Mouse (Mus musculus) c-Kit-positive CD71-positive TER-119-negative erythroid progenitor cells, embryonic 14.5 days (primary cell): Measurements from ENCODE around the gene Runx3.

ENCODE experiments used
- DNase-seq: peaks from one replicate; pipeline ENCODE4 v3.0.0-alpha.2; 2013; ENCODE audit warnings: low read depth

Gene Runx3

DNA sequence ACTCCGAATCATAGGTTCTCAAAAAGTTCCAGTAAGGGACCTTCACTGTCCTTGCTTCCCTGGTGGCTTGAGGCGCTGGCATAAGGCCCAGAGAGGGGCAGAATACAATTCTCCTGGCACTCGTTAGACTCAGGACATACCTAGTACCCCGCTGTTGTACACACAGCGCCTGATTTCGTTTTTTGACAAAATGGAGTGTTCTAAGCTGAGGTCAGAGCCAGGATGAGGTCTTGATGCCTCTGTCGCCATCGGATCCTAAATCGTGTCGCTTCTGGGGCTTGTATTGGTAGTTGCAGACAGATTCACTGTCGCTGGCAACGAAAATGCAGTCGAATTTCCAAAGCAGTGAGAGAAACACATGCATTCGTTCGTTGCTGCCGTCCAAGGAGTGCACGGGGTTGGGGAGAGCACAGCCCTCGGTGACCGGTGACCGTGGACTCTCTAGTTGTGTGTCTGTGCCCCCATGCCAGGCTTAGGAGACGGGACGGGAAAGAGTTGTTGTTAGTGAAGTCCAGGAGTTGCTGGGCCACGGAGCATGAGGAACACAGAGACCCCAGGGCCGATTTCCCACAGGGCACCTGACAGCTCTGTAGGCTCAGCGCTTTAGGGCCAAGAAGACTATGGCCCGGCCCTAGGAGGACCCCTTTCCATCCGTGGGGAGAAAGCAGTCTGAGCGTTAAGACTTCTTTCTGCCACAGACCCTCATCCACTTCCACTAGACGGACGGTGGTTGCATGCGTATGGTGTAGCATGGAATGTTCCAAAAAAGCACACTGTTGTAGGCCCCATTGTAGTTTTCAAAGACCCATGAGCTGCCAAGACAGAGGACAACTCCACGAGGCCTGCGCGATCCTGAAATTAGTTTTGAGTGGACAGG lies 30.9 kb downstream of the Runx3 start:
- no peak for DNase-seq

DNA sequence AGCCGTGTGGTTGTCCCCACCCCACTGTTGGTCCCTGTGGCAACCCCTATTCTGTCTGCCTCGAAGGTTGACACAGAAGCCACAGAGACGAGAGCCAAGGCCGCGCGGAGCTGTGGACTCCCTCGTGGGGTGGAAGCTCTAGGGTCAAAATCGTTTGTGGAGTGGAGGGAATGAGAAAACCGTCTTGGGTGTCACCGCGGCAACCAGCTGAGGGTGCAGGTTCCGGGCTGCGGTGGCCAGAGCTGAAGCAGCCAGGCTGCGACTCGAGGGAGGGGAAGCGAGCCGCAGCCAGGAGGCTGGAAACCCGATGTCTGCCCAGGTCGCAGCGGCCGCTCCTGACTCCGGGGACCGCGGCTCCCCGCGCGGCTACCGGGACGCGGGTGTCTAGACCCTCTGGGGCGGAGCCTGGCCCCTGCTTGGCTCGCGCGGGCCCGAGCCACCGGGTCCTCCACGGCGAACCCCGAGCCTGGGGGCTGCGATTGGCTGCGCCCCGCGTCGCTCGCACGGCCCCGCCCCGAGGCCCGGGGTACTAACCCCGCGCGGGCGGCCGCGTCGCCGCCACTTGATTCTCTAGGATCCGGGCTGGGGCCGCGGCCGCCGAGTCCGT lies 31.6 kb downstream of the Runx3 start:
- no peak for DNase-seq

DNA sequence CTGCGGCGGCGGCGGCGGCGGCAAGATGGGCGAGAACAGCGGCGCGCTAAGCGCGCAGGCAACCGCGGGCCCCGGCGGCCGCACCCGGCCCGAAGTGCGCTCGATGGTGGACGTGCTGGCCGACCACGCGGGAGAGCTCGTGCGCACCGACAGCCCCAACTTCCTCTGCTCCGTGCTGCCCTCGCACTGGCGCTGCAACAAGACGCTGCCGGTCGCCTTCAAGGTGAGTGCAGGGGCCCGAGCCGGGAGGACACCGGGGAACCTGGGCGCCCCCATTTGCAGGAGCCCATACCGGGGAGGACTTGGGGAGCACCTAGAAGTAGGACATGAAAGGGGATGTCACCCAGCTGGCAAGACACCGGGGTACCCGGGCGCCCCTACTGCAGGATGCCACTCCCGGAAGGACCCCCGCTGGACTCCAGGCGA lies 32.4 kb downstream of the Runx3 start:
- DNase-seq = no peak

DNA sequence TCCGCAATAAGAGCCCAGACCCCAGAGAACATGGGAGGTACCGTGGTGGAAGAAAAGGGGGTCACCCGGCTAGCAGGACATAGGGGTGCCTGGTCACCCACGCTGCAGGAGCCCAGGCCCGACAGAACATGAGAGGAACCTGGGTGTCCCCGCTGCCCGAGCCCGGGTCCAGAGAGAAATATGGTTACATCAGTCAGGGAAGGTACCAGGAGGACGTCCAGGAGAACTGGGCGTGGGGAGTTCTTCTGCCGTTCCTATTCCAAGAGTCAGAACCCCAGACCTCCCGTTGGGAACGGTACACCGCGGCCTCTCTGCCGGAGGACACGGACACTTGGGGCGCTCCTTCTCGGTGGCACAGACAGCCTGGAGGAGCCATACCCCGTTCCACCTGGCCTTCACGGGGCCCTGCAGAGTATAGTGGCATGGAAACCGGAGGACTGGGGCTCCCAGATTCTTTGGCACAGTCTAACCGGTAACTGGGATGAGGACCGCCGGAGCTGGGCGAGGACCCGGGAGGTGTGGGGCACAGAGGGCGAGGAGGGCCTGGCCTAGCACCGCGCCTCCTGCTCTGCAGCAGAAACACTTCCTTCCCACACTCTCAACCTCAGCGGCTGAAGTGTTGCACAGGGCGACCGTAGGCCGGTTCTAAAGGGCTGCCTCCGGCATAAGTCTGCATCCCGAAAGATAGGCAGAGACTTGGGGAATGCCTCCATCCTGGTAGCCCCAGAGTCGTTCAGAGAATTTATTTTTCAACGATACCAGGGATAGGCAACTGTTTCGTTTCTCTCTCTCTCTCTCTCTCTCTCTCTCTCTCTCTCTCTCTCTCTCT lies 33.0 kb downstream of the Runx3 start:
- DNase-seq = no peak

DNA sequence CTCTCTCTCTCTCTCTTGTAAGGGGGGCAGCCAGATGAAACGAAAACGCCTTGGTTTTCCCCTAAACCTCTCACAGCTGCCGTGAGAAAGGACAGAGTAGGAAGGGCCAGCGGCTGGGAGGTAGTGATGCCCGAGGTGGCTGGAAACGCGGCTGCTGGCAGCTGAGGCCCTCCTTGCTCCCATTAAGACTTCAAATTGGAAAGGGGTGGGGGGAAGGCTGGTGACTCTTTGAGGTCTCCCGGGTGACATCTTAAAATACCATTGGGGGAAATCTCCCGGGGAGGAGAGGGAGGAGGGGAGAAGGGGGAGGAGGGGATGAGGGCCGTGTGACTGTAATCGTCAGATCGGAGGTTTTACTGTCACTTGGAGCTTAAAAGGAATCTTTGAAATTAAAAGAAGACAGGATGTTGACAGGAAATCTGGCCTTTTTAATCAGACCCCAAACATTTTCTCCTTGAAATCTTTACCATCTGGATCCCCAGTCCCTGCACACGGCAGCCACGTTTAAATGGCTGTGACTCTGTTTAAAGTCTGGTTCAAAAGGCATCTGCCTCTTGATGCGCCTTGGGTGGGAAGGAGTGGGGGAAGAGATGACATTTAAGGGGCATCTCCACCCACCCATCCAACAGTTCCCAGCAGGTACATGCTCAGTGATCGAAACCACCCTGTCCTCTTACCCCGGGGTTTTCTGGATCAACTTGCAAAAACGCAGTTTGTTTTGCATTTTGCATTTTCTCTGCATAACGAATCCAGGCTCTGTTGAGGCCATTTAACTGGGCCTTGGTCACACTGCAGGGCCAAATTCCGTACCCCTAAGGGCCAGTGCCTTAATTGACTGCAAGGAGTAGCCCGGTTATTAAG lies 33.9 kb downstream of the Runx3 start:
- DNase-seq = no peak

DNA sequence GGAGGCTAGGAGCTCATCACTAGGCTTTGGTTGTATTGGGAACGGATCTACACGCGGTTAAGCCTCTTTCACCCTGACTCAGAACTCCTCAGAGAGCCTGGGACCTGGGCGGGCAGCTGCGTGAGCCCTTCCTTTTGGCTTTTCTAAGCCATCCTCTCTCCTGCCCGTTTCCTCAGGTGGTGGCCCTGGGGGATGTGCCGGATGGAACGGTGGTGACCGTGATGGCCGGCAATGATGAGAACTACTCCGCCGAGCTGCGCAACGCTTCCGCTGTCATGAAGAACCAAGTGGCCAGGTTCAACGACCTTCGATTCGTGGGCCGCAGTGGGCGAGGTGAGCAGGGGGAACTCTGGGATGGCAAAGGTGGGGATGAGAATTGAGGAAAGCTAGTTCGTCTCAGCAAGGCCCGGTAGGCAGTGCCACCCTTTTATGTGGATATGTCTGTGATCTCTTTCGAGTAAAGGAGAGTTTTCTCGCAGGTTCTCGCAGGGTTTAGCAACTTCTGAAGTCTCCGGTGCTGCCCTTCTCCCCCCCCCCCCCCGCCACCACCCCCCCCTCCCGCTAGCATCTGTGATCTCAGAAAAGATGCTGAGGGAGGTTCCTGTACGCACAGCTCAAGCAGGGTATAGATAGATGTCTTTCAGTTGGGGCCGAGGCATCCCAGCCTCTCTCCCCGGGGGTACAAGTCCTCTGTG lies 34.8 kb downstream of the Runx3 start:
- no peak for DNase-seq

DNA sequence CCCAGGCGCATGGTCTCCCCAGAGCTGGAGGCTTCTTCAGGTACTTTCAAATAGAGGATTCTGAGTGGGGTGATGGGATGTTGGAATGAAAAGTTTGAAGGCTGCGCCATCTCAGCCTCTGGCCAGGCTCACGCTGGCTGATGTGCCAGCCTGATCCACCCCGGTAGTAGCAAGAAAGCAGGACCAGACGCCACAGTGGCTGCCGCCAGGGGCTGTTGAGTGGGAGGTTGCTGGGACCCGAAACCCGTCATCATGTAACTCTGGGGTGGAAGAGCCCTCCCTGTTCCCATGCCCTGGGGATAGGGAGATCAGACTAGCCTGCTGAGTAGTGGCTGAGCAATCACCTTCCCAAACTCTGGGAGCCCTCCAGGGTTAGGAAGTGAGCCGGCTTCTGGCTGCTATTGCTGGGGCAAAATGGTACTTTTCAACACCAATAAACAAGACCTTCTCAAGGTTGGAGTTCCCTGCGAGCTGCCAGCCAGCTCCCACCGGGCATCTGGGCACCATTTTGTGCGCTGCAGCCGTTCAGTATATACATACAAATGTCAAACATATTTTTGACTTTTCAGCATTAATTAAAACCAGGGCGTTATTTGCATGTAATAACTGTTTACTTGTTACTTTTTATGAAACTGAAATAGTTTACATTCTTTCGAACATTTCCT lies 35.5 kb downstream of the Runx3 start:
- DNase-seq = no peak

DNA sequence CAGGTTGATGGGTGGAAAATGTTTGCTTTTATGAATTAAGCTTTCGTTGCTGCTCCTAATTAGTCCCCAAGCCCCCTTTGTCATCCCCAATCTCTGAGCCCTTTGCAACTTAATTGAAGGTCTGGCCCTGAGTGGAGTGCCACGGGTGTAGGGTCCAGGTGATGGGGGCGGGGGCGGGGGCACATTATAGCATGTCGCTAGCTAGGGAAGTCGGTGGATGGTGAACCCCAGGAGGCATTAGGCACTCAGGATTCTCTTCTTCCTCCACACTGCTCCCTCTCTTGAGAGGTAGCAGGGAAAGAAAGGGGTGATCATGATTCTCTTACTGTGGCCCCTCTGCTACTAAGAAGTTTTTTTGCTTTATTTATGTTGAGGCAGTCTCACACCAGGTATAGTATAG lies 36.1 kb downstream of the Runx3 start:
- DNase-seq = no peak

DNA sequence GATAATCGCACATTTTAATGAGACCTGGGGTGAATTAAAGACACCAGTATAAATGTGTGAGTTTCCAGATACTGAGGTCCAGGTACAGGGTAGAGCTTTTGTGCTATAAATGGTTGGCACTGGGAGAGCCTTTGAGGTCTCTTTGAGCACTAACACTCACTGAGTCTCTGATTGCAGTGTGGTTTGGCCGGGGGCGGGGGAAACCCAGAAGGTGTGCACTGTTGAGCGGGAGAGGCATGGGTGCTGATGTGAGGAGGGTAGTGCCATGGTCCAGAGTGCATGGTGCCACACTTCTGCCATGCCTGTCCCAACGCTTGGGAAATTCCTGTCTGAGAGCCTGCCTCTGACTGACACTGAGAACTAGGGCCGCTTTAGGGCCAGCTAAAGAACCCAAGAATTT lies 36.9 kb downstream of the Runx3 start:
- no peak for DNase-seq

DNA sequence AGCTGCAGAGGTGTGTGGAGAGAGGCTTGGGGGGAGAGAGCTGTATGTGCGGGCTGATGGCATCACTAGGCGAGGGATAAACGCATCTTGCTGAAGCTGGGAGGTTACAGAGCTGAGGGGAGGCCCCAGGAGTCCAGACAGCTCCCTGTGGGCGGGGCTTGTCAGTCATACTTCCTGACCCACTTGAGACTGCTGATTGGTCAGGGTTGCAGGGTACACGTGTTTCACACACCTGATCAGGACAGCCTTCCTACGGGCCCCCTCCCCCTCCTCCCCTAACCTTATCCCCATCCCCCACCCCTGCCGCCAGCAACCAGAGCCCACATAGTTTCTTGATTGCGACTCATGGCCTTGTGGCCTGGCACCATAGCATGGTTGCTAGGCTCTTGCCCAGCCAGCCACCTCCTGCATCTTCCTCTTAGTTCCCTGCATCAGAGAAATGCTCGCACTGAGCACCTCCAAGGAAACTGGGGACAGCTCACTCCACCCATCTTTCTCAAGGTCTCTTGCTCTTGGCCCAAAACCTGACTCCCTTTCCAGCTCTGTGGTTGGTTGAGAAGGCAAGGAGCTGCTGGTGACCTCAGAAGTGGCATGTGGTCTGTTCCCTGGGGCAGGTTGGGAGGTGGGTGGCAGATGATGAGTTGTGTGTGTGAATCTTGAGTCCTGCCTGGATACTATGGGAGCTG lies 38.4 kb downstream of the Runx3 start:
- DNase-seq = no peak

DNA sequence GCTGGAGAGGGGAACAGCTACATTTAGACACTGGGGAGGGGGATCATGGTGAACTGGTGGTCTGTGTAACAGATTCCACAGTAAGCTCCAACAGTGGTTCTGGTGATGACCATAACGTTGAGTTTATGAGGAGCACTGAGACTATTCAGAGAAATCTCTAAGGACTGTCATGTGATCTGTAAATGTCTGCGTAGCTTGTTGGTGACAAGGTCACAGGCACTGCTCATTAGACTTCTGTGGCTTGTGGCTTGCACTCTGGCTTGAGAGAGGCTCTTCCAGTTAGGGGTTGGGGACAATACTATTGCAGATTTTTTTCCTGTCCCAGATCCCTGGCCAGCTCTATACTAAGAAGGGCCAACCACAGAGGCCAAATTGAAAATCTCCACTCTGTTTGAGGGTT lies 39.2 kb downstream of the Runx3 start:
- DNase-seq = no peak

DNA sequence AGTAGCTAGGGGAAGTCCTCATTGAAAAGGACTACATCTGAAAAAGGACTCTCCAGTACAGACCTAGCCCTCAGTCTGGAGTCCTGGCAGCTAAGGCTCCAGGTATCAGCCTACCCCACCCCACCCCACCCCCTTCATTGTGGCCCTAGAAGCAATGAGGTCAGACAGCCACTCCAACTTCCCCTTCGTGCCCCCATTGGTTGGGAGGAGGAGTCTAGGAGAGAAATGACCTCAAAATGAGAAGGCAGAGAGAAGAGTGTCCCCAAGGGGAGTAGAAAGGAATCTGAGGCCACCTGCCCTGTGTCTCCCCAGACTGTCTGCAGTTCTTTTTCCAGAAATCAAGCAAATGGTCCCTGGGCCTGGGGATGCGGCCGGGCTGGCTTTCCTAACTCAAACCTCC lies 39.7 kb downstream of the Runx3 start:
- DNase-seq = no peak

DNA sequence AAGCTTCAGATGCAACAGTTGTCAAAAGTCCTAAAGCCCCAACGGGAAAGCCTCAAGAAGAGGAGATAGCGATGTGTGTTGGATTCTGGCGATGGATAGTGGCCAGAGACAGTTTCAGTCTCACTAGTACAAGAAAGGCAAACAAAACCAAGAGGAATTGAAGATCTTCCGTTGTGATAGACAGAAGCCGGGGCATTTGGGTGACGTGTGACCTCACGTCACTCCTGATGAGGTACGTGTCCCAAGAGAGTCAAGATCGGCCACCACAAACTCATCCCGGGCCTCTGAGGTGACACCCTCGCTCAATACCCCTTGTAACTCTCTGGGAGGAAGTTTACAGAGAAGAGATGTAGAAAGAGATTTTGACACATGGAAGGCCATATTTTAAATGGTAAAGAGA lies 41.0 kb downstream of the Runx3 start:
- DNase-seq = no peak

DNA sequence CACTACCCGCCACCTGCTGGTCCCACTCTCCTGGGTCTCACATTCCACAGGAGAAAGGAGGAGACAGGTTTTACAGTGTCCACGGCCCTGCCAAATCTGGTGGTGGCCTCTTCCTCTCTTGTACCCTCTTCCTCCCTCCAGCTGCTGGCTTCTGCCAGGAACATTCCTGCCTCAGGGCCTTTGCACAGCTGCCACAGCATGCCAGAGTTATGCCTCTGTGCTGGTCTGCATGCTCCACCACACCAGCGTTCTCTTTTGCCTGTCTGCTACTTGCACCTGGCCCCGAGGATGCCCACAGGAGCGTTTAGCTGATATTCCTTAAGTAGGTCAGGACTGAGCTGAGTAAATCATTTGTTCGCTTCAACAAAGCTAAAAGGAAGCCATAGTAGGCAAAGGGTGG lies 45.3 kb downstream of the Runx3 start:
- no peak for DNase-seq

DNA sequence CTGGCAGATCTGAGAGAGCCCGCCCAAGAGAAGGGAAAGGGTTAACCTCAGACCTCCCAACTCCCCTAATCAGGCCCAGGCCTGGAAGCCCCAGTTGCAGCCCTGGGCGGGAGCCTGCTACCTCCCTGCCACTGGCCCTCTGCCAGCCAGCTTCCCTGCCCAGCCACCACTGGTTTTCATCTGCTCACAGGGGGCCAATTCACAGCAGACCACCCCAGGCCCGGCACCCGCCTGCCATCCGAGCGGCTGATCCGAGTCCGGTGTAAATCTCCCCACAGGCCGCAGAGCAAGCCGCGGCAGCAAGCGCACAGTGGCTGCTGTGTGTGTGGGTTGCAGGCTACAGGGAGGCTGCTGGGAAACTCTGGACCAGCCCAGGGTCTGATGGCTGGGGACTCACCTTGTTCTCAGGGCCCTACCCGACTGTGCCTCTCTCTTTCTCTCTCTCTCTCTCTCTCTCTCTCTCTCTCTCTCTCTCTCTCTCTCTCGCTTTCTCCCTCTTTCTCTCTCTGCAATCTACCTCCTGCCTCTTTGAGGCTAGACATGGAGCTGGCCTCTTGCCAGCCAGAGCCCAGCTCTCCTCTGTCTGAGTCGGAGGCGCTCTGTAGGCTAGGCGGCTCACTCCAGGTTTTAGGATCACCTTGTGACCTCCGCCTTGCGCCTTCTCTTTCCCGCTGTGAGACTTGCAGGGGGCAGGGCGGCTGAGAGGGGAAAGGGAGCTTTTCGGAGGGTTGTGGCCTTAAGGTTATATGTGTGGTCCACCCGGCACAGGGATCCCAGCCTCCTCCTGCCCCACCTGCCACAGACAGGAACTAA lies 46.2 kb downstream of the Runx3 start:
- DNase-seq = no peak

DNA sequence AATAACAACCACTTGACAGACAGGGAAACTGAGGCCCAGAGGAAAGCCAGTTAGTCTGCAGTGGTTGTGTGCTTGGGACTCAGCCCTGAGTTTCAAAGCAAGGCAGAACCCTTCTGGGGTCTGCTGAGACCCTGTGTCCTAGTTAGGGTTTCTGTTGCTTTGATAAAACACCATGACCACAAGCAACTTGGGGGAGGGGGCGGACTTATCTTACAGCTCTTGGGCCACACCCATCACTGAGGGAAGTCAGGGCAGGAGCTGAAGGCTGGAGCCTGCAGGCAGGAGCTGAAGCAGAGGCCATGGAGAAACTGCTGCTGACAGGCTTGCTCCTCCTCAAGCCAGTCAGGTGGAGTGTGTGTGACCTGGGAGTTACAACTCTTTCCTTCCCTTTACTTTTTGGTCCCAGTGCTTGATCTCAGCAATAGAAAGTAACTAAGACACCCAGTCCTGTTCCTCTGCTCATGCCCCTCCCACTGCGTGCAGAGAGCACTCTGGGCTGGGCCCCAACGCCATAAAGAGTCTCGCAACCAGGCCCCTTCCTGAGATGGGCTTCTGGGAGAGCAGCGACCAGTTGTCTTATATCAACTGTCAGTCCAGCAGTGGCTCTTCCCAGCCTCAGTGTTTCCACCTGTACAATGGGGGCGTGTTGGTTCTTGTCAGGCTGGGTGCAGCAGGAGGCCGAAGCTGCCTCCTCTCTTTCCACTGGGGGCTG lies 47.5 kb downstream of the Runx3 start:
- no peak for DNase-seq

DNA sequence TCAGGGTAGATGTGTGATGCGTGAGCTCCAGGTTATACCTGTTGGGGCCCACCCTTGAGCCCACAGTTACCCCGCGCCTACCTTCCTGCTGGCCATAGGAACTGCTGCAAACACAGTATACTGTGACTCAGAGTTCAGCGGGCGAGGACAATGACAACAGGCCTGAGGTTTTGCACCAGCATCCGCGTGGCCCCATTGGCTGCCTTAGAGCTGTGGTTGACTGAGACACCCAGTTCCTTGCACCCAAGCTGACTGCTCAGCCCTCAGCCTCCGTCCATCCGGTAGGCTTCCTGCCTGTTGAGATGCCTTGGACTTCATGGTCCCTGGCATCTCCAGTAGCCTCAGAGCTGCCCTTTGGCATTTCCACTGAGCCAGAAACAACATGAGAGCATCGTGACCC lies 48.6 kb downstream of the Runx3 start:
- no peak for DNase-seq

DNA sequence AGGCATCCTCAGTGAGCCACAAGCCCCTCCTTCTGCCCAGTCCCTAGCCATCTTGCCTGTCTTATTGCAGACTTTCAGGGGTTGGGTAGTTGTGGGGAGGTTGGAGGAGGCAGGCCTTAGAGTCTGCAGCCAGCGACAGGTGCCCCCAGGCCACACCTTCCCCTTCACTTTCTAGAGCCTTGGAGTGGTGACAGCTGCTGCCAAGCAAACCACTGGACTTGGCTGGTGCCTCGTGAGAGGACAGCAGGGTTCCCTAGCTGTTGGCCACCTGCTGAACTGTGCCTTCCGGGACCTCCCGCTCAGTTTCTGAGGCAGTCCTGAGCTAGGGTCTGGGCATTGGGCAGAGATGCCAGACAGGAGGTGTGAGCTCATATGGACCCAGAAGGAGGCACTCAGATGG lies 49.0 kb downstream of the Runx3 start:
- no peak for DNase-seq
